Mouse (Mus musculus): ENCODE results near the gene Nav3.

Gene Nav3

GRCm38 (mm10) chr10:110455838-110456493 is at the start of gene Nav3:
TSS of gene Nav3 (minus strand) at chr10:110456204.
- DNase-seq (ENCODE audit: low read depth, low spot score): peak; percentile 74

DNA sequence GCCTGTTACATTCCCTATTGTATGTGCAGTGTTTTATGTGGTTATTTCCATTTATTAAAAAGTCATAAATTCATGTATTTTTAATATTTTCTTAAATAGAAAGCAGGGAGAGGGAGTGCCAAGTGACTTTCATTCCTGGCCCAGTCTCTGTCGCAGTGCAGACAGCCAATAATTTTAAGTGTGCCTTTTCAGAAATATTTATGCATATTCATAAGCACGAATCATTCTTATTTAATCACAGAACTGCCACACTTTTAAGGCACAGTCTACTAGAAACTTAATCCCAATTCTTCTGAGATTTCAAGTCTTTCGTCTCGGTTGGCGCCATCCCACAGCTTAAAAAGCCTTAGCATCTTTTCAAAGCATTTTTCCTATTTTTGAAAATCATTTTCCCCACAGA is 29.3 kb upstream of the Nav3 start:
- DNase-seq (ENCODE audit: low read depth, low spot score): no peak

DNA sequence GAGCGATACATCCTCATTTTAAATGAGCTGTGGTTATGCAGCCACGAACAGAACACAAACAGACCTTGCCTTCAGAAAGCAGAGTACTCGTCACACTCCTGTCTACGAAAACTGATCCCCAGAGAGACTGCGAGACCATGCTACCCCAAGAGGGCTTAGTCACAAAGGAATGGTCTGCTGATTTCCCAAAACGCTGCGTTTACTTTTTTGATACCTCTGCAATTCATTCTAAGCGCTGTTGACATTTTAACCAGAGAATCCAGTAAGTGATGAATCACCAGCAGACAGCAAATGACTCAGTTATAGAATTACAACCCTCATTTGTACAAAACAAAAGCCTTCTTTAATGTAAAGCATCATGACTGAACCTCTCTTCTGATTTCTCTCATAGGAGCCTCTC is 28.8 kb upstream of the Nav3 start:
- DNase-seq (ENCODE audit: low read depth, low spot score): no peak

DNA sequence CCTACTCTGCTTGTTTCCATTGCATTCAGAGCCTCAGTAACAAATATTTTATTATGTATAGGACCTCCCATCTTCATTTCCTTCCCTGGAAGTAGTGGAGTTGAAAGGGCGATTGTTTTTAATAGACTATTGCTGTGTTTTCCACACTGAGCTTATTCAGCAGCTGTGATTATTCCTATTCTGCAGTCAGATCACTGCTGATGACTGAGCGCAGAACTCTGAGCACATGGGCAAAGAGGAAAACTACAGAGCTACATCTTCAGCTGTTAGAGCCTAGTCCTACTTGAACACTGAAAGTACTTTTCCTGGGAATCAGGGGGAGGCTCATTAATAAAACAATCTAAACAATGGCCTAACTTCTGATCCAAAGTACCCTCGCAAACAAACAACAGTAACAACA is 23.2 kb upstream of the Nav3 start:
- no peak for DNase-seq (ENCODE audit: low read depth, low spot score)

- no peak for DNase-seq (ENCODE audit: low read depth, low spot score)
These were observed 21.8 kb upstream of the Nav3 start for GRCm38 (mm10) chr10:110477689-110478314.

DNA sequence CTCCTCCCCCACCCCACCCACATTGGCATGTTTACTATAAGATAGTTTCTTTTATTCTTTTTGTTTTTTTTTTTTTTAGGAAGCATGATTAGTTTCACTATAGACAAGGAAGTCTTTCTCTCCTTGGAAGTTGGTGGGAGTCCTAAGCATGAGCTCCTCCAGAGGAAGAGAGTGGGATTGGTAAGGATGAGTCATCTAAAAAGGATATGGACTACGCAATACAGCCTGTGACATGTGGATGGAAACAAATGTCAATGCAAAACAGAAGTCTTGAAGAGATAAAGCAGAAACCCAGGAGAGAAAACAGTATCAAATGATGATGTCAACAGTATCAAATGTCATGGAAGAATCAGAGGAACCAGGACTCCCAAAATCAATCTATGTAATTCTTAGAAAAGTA is 18.1 kb upstream of the Nav3 start:
- DNase-seq (ENCODE audit: low read depth, low spot score): no peak

DNA sequence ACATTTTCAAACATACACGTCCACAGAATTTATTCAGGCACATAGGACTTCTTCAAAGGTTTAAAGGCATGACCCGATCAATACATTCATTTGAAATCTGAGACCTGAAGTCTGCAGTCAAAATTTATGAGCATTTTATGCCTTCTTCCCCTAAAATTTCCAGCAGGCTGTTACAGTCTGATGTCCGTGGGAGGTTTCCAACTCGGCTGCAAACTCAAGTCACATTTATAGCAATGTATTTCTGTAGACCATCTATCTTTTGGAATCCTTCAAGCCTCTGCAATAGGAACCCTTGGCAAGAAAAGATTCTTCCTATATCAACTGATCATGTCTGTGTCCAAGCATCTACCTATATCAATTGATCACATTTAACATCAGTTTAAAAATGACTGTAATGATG is 13.4 kb upstream of the Nav3 start:
- no peak for DNase-seq (ENCODE audit: low read depth, low spot score)

DNA sequence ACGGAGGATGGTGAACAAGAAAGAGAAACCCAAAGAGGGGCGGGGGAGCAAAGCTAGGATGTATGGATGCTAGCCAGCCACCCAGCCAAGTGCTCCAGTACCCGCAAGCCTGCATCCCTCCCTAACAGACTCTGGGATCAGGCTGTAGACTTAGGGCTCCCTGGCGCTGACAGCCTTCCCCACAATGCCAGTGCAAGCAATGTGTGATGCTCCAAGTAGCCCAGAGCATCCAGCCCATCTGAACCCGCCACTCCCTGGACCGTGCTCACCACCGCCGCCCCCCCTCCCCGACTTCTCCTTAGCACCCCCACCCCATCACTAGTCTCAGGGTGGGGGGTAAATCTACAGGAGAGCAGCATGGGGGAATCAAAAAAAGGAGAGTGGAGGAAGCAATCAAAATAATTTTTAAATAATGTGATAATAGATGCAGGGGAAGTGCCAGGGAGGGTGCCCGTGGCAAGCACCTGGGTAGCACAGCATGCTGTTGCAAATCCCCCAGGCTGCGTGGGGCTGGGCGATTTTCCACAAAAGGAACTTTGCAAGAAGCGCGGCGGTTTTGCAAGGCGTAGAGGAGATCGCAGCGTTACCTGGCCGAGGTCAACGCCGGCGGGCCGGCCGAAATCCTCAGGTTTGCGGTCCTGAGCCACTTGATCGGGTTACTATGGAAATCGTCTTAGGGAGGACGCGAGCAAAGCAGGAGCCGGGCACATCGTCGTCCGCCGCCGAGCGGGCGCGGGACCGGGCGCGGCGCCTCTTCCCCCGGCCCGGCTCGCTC is 754 bp downstream of the Nav3 start:
- peak; percentile 55 for DNase-seq (ENCODE audit: low read depth, low spot score)

GRCm38 (mm10) chr10:110453566-110453965 is 2.4 kb downstream of the Nav3 start:
- DNase-seq (ENCODE audit: low read depth, low spot score): no peak

GRCm38 (mm10) chr10:110440396-110440795 is 15.6 kb downstream of the Nav3 start:
- DNase-seq (ENCODE audit: low read depth, low spot score): no peak

DNA sequence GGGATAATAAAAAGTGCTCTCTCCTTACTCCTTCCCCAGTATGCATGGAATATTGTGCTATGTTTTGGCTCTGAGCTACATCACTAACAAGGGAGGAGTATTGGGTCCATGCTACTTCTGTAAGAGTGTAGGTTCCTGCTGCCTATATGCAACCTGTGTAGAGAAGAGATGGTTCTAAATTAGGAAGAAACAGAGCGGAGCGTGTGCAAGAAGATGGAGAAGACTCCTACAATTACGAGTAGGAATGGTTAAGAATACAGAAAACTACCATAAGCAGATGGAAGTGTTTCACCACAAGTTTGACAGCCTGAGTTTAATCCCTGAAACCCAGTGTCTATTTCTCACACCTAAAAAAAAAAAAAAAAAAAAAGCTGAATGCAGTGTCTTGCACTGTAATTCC is 24.9 kb downstream of the Nav3 start:
- DNase-seq (ENCODE audit: low read depth, low spot score): no peak

DNA sequence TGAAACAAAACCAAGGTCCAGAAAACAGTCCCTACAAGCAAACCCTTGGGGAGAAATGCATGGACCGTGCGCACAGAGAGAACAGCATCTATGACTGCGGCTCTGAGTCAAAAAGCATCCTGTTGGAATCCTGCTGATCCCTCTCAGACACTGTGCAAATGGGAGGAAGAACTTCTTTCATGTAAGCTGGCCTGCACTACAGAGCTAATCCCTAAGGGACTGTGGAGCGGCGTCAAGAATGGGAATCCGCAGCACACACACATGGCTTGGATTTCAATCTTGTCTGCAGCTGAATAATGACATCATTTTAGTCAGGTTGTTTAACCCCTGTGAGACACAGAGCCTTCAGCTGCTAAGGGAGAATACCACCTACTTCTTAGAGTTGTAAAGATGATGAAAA is 26.4 kb downstream of the Nav3 start:
- DNase-seq (ENCODE audit: low read depth, low spot score): no peak

- no peak for DNase-seq (ENCODE audit: low read depth, low spot score)
These were observed 27.0 kb downstream of the Nav3 start for GRCm38 (mm10) chr10:110429052-110429451.

DNA sequence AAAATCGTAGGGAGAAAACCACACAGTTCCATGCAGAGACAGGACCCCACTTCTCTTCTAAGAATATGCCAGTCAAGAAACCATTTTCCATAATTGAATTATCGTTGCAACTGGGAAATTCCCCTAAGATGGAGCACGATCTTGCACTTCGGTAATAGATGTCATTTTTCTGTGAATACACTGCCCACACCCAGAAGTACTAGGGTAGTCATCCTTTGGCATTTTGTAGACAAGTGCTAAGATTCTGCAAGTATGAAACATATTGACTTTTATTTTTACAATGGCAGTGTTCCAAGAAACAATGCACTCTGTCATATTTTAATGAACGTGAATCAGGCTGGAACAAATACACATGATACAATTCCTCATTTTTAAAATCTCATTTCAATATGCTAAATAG is 34.5 kb downstream of the Nav3 start:
- no peak for DNase-seq (ENCODE audit: low read depth, low spot score)

DNA sequence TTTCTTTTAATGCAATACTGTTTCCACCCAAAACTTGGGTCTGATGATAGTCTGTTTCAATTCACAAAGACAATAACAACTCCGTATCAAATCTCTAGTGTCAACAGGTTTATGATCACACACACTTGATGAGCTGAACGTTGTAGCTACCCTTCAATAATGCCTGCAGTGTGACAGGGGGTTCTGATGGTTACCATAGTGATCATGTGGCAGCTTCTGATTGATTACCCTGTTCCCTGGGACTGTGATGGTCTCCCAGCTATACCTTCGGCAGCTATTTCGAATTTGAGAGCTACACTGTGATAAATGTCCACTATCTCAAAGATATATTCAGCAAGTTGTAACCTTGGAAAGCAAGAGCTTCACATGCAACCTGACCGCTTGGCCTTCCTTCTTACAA is 39.0 kb downstream of the Nav3 start:
- DNase-seq (ENCODE audit: low read depth, low spot score): no peak

DNA sequence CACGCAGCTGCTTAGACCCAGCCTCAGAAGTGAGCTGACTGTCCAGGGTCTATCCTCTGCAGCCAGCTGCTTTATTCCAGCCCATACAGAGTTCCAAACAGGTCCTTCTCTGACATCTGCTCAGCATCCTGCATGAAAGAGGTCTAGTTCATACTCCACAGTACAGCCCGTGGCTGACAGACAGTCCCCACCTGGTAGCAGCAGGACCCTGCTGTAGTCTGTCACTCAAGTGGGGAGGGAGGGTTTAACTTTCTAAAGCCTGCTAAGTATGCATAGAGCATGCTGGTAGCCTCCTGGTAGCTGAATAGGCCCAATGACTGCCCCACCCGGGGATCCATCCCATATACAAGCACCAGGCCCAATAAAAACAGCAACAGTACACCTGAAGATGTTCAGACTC is 40.4 kb downstream of the Nav3 start:
- DNase-seq (ENCODE audit: low read depth, low spot score): no peak

DNA sequence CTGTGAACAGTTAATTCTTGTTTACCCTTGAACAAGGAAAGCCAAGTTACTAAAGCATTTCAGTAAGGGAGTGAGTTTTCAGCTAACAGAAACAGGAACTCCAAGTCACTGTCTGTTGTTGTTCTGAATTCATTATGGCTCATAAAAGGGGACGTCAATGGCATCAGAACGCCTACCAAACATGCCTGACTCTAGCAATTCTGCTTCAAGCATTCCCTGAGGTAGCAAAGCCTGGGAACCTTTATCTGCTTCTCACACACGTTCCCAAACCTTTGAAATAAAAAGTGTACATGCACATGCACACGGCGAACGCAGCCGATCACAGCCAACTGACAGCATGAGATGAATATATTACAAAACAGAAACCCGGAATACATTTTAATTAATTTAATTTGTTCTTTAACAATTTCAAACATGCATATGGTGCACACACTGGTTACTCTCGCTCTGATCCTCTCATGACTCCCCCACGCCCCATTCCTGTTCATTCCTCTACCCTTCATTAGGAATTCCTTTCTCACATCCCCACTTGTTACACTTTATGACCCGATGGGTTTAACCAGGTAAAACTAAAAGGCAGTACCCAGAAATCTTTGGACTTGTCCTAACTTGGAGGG is 42.6 kb downstream of the Nav3 start:
- no peak for DNase-seq (ENCODE audit: low read depth, low spot score)

DNA sequence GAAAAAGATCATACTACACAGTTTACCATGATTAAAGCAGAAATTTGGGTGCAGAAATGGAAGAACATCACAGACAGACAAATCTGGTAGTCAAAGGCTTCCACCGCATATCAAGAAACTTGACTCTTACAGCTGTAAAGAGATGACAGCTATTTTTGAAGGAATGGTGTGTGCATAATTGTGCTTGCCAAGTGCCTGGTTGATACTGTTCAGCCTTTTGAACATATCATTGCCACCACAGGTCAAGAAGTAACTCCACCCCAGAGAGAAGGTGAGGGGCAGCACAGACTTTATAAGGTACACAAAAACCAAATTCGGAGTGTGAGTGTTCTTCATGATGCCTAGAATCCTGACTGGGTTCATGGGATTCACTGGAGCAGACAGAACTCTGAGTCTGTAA is 53.1 kb downstream of the Nav3 start:
- no peak for DNase-seq (ENCODE audit: low read depth, low spot score)

DNA sequence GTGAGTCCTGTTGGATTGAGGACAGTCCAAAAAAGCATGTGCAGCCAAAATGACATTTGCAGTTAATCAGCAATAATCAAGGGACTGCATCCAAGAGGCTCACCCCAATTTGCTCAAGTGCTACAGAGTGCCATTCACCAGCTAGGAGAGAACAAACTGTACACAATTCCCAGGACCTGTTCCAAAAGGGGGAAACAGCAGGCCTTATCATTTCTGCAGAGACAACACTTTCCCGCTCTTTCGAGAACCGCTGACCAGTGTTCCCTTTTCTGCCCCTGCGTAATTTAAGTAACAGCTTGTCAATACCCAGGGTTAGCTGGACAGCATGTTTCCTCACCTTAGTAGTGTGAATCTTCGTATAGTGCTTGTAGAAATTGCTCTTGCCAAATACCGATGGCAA is 55.4 kb downstream of the Nav3 start:
- no peak for DNase-seq (ENCODE audit: low read depth, low spot score)

GRCm38 (mm10) chr10:110398643-110399042 is 57.4 kb downstream of the Nav3 start:
- DNase-seq (ENCODE audit: low read depth, low spot score): no peak

- DNase-seq (ENCODE audit: low read depth, low spot score): no peak
These were observed 69.4 kb downstream of the Nav3 start for GRCm38 (mm10) chr10:110386476-110387197.

Measured in ZHBTc4 (cell line).